Mouse (Mus musculus) kidney, postnatal 0 days (tissue): ENCODE results near the gene Abcd3. TPM values are rescaled to one million over a fixed set of nuclear protein-coding genes. Genes with fewer than 3 reads are reported as not detected.

Experiments used
- ATAC-seq: fragments of 200-750 bp; cut with Nextera tagmentation; replicated peaks from 2 replicates; pipeline ENCODE4 v1.8.0; 2017; ENCODE audit warnings: low read depth, moderate number of reproducible peaks, moderate TSS enrichment, moderate library complexity; ENCODE audit not compliant: low FRiP score
- DNase-seq: peaks from one replicate; pipeline ENCODE4 v3.0.0-alpha.2; 2016; ENCODE audit warnings: low spot score
- H3K27ac ChIP-seq: fragments of 300-500 bp; sonication (generic); 2 replicates; pipeline ENCODE4 v1.5.1; 2014; ENCODE audit warnings: mild to moderate bottlenecking
- H3K27me3 ChIP-seq: fragments of 300-500 bp; sonication (generic); 2 replicates; pipeline ENCODE4 v1.6.1; 2014; ENCODE audit warnings: low read length, mixed read lengths; ENCODE audit not compliant: insufficient read depth
- H3K36me3 ChIP-seq: fragments of 300-500 bp; sonication (generic); 2 replicates; pipeline ENCODE4 v1.6.1; 2014; ENCODE audit warnings: low read length, mixed read lengths; ENCODE audit not compliant: insufficient read depth
- H3K4me1 ChIP-seq: fragments of 300-500 bp; sonication (generic); replicated peaks from 2 replicates; pipeline ENCODE4 v1.6.1; 2014; ENCODE audit warnings: antibody characterized with exemption, low read length, mixed read lengths; ENCODE audit not compliant: insufficient read depth
- H3K4me2 ChIP-seq: fragments of 300-500 bp; sonication (generic); 2 replicates; pipeline ENCODE4 v1.6.1; 2014; ENCODE audit warnings: mild to moderate bottlenecking, low read length, moderate library complexity, mixed read lengths
- H3K4me3 ChIP-seq: fragments of 300-500 bp; sonication (generic); replicated peaks from 2 replicates; pipeline ENCODE4 v1.5.1; 2014; ENCODE audit warnings: low read depth, low read length
- H3K9ac ChIP-seq: fragments of 300-500 bp; sonication (generic); 2 replicates; pipeline ENCODE4 v1.6.1; 2014; ENCODE audit warnings: low read depth, low read length
- H3K9me3 ChIP-seq: fragments of 300-500 bp; sonication (generic); replicated peaks from 2 replicates; pipeline ENCODE4 v1.6.1; 2016; ENCODE audit warnings: low read length, inconsistent platforms, mixed read lengths
- CTCF ChIP-seq: IDR thresholded peaks from 2 replicates; pipeline ENCODE4 v1.5.1; 2016; ENCODE audit warnings: antibody characterized with exemption, low read depth, mild to moderate bottlenecking, moderate library complexity
- WGBS: fragments of 180-500 bp; shearing (Covaris S2); extraction: QIAGEN DNeasy Blood & Tissue Kit; methylation state at CpG from one replicate; pipeline ENCODE4 v1.1.7; 2014; 5-methylcytosine and 5-hydroxymethylcytosine counted together
- polyA plus RNA-seq: library from polyadenylated mRNA; unstranded; fragments of >200 nt; fragmentation: Nextera tagmentation; extraction: Ambion mirVana; gene quantifications from 2 replicates; pipeline ENCODE4 v1.2.1, GENCODE M21; 2015

Gene Abcd3
- polyA plus RNA-seq = 75.1 and 87.2 TPM in 2 replicates

DNA sequence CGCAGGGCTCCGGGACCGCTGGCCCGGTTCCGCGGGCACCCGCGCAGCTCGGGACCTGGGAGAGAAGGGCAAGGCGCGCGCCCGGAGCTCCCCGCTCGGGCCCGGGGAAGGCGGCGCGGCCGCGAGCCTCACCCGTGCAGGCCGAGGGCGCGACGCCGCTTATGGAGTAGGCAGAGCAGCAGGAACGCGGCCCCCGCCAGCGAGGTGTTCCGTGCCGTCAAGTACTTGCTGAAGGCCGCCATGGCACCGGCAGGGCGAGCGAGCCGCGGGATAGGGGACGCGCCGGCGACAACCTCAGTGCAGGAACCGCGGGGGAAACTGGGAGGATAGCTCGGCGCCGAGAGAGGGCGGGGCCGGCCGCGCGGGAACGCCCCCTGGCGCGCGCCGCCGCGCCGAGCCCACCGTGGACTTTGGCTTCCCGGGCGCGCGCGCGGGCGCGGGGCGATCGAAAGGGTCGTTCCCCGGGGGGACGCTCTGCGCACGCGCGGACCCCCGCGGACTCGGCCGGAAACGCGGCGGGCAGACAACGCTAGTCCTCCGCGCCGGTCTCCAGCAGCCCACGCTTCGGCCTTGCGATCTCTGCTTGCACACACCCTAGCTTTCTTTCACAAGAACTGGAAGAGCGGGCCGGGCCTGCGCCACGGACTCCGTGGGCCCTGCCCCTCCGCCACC is at the start of gene Abcd3:
Gene Abcd3 (minus strand): TSS at position 426 of the 672 bp plus-strand sequence.
- Histone ChIP-seq H3K9me3 (no peaks in the 10 kb centered on the region), H3K36me3 (no peaks in the 10 kb centered on the region), H3K4me2 (peak within 1 kb of the TSS; percentile 81), H3K9ac (peak within 1 kb of the TSS; percentile 96), H3K27ac (peak within 1 kb of the TSS; percentile 99), H3K4me3 (peak within 1 kb of the TSS; percentile 97), H3K4me1 (no peaks in the 10 kb centered on the region), H3K27me3 (no peaks in the 10 kb centered on the region)
- WGBS = under 1% methylated on average over 85 of the region's 99 CpGs
- no peak for TF ChIP-seq CTCF
- ATAC-seq (peak; percentile 90), DNase-seq (peak; percentile 94)

DNA sequence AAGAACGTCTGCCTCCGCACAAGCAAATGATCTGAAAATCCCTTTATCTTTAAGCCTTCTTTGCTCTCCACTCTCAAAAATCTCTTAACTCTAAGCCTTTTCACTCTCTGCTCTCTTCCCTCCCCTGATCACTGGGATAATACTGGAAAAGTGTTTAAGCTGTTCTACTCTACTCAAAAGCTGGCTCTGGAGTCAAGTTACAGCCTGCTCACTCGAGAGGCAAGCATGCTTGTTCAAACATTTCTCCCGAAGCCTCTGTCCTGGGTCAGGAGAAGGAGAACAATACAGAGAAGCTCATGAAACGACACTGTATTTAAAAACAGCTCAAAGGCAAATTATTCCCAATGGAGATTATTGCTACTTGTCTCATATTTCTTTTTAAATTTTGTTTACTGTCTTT is 44.0 kb upstream of the Abcd3 start:
- no peak overlapping the region for H3K9ac ChIP-seq
- H3K4me3 ChIP-seq = no peak overlapping the region
- DNase-seq (peak; percentile 64), ATAC-seq (no peak)
- H3K36me3 ChIP-seq = no peaks in the 10 kb centered on the region
- TF ChIP-seq CTCF = no peak
- no peaks in the 10 kb centered on the region for H3K4me1 ChIP-seq
- H3K9me3 ChIP-seq = no peaks in the 10 kb centered on the region
- H3K27me3 ChIP-seq = no peaks in the 10 kb centered on the region
- WGBS = 25% methylated on average over 5 of the region's 5 CpGs
- no peak overlapping the region for H3K4me2 ChIP-seq
- no peak overlapping the region for H3K27ac ChIP-seq

DNA sequence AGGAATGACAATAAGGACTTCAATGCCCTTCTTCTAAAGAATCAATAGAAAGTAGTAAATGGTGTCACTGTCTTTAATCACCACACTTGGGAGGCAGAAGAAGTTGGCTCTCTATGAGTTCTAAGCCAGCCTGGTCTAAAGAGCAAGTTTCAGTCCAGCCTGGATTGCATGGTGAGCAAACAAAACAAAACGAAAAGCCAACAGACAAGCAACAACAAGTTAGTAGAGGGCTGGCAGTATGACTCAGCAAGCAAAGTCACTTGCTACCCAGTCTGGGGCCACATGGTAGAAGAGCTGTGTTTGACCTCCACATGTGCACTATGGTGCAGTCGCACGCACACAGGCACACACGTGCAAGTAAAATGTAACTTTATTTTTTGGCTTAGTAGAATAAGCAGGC is 41.0 kb upstream of the Abcd3 start:
- no peak for TF ChIP-seq CTCF
- H3K4me3 ChIP-seq = no peak overlapping the region
- H3K27ac ChIP-seq = no peak overlapping the region
- H3K36me3 ChIP-seq = no peaks in the 10 kb centered on the region
- H3K9ac ChIP-seq = no peak overlapping the region
- H3K4me2 ChIP-seq = no peak overlapping the region
- no peak for ATAC-seq
- no peaks in the 10 kb centered on the region; the same call in 1 of the 2 replicates for H3K4me1 ChIP-seq
- DNase-seq = no peak
- no peaks in the 10 kb centered on the region for H3K9me3 ChIP-seq
- no peaks in the 10 kb centered on the region for H3K27me3 ChIP-seq
- WGBS = 96% methylated on average over 4 of the region's 4 CpGs

DNA sequence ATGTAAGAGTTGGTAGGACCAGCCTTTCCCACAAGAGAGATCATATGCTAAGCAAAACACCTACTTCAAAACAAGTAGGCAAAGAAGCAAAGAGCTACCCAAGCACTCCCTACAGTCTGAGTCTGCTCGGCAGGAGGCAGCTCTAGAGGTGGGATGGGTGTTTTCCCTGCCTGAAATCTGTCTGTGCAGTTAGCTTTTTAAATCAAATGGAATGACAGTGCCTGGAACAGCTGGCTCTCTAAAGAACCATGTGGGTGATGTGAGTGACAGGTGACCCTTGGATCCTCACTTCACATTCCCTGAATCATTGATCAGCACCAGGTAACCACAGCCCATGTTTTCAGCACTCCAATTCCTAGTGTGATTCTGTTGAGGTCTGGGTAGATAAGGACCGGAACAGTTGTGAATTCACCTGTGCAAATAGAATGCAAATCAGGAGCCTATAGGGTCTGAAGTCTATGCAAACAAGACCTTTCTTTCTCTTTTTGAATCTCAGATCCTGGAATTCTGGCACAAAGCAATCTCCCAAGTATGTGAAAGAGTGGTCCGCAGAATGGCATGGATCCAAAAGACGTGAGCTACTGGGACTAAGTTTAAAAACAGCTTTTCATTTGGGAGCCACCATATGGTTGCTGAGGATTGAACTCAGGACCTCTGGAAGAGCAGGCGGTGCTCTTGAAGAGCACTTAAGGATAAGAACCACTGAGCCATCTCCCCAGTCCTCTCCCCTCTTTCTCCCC is 38.8 kb upstream of the Abcd3 start:
- Histone ChIP-seq H3K27ac (no peak overlapping the region), H3K4me2 (no peak overlapping the region), H3K9me3 (no peaks in the 10 kb centered on the region), H3K4me1 (no peaks in the 10 kb centered on the region; the same call in 1 of the 2 replicates), H3K9ac (no peak overlapping the region), H3K4me3 (no peak overlapping the region), H3K27me3 (no peaks in the 10 kb centered on the region), H3K36me3 (no peaks in the 10 kb centered on the region)
- ATAC-seq (no peak), DNase-seq (no peak)
- TF ChIP-seq CTCF = no peak
- 60% methylated on average over 5 of the region's 5 CpGs for WGBS

DNA sequence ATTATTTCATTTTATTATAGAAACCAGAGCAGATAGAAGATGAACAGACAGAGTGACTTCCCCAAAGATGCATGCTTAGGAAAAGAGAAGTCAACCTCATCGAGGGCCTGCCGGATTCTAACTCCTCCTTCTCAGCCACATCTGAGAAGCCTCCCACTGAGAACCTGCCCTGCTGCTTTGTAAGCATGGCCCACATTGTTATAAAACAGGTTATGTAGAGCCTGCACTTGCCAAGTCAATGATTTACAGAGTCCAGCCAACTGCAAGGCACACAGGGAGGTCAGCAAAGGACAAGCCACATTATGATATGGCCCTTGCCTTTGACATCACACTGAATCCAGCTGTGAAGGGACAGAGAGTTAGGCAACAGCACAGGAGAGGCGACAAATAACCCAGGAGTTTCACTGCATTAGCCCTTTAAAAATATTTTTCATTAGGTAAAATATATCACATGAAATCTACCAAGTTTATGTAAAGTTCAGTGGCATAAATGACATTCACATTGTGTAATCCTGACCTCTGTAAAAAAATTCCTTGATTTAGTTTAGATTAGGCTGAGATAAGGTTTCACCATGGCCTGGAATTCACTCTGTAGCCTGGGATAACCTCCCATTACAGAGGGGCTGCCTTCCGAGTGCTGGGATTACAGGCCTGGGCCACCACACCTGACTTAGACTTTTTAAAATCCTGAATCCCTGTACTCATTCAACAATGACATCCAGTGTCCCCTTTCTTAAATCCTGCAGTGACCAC is 37.1 kb upstream of the Abcd3 start:
- ATAC-seq (peak; percentile 97), DNase-seq (peak; percentile 72)
- H3K9me3 ChIP-seq = no peaks in the 10 kb centered on the region
- no peak overlapping the region for H3K9ac ChIP-seq
- H3K4me2 ChIP-seq = no peak overlapping the region
- H3K27me3 ChIP-seq = no peaks in the 10 kb centered on the region
- TF ChIP-seq CTCF = no peak
- 26% methylated on average over 4 of the region's 4 CpGs for WGBS
- H3K4me1 ChIP-seq = no peaks in the 10 kb centered on the region; the same call in 1 of the 2 replicates
- no peak overlapping the region for H3K4me3 ChIP-seq
- H3K27ac ChIP-seq = peak overlapping the region; percentile 79
- H3K36me3 ChIP-seq = no peaks in the 10 kb centered on the region

DNA sequence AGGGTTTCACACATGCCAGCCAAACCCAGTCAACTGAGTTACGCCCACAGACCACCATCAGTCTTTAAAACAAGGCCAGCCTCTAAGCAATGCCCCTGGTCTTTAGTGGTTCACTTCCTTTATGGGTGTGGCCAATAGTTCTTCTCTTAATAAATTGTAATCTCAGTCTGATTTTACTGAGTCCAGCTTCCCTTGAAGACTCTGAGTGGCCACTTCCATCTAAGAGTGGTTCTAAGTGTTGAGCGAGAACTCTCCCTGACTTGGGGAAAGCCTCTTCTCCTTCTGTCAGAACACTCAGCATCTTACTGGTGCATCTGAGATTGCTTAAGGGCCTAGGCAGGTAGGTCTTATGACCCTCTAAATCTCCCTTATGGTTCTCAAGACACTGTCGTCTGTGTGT is 35.9 kb upstream of the Abcd3 start:
- no peaks in the 10 kb centered on the region for H3K36me3 ChIP-seq
- no peak for TF ChIP-seq CTCF
- H3K4me1 ChIP-seq = no peaks in the 10 kb centered on the region; the same call in 1 of the 2 replicates
- no peak overlapping the region for H3K4me2 ChIP-seq
- H3K27ac ChIP-seq = no peak overlapping the region
- no peak overlapping the region for H3K4me3 ChIP-seq
- H3K27me3 ChIP-seq = no peaks in the 10 kb centered on the region
- no peak for ATAC-seq
- H3K9ac ChIP-seq = no peak overlapping the region
- no peak for DNase-seq
- WGBS = 88% methylated on average over 3 of the region's 3 CpGs
- H3K9me3 ChIP-seq = no peaks in the 10 kb centered on the region
